Mouse (Mus musculus) embryo, embryonic 10 days (tissue): ENCODE data around the gene 1700012P22Rik.

ENCODE experiments used
- DNase-seq: peaks from one replicate; pipeline ENCODE4 v3.0.0-alpha.2; 2015; ENCODE audit warnings: low spot score

1700012P22Rik gene

DNA sequence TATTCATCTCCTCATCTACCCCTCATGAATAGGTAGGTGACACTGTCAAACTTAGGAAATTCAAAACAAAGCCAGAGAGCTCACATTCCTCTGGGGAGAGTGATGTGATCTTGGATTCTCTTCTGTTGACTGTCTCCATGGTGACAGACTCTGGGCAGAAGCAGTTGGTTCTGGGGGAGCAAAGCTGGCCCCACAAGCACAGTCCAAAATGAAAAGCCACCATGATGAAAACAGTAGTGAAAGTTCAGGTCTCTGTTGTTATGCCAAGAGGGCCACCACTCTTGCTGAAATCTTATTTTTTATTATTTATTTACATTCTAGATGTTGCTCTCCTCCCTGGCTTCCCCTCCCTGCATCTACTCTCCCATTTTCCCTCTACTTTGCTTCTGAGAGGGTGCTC, at the start of gene 1700012P22Rik:
Gene 1700012P22Rik (minus strand): TSS at position 101 of the 400 bp plus-strand sequence.
- no peak for DNase-seq

DNA sequence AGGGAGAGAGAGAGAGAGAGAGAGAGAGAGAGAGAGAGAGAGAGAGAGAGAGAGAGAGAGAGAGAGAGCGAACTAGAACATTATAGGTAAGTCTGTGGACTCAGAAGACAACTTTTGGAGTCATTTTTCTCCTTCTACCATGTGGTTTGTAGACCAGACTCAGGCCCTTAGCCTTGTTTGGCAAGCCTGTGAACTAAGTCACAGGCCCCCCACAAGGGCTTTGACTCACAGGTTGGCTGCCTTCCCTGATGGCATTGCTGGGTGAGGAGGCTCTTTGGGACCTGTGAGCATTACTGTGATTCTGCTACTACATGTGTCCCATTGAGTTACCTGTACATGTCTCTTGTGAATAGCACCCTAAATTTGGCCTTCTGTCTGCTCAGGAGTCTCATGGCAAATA, 29.5 kb upstream of the 1700012P22Rik start:
- no peak for DNase-seq

DNA sequence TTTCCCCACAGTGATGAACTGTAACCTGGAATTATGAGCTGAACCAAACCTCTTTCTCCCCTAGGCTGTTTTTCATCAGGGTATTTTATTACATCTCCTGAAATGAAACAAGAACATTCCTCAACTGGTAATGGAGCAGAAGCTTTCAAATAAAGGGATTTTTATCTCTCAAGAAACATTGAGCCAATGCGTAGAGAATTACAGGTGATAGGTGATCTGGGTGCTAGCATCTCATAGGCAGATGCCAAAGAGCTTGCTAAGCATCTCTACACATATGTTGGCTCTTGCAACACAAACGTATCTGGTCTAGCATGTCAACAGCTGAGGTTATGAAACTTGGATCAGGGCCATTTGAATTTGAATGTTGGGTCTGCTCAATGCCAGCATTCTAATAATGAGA, 26.6 kb upstream of the 1700012P22Rik start:
- DNase-seq: no peak

DNA sequence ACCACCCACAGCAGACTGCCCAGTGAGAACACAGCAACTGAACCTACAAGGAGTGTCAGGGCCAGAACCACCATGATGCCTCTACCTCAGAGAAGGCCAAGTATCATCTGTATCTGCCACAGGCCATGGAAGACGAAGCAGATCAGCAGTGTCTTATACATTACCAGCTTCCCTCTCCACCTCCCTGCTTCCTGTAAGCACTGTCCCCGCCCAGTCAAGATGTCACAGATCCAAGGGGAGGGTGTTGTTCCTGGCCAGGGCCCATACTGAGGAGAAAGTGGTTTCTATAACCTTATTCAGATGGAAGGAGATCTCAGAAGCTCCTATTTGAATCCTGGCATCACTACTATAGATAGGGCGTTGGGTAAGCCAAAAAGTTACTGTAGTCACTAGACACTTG, 25.1 kb upstream of the 1700012P22Rik start, which contains the start of gene Aadacl3:
Gene Aadacl3 (minus strand): TSS at position 101 of the 400 bp plus-strand sequence.
- no peak for DNase-seq

DNA sequence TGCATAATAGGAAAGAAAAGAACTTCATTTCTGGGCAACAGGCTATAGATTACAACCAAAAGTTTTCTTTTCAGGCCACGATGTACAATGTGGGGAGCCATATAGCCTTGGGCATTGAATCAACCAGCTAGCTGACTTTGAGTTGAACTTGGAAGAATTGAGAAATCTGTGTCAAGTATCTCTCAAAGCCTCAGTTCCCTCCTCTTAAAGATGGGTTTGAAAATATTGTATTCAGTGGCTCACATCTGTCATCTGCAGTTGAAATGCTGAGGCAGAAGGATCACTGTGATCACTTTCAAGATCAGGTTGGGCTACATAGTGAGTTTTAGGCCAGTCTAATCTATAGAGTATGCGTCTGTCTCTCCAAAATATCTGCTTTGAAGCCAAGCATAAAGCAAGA, 14.6 kb upstream of the 1700012P22Rik start, which contains the start of gene Gm9944:
Gene Gm9944 (minus strand): TSS at position 101 of the 400 bp plus-strand sequence.
- no peak for DNase-seq

DNA sequence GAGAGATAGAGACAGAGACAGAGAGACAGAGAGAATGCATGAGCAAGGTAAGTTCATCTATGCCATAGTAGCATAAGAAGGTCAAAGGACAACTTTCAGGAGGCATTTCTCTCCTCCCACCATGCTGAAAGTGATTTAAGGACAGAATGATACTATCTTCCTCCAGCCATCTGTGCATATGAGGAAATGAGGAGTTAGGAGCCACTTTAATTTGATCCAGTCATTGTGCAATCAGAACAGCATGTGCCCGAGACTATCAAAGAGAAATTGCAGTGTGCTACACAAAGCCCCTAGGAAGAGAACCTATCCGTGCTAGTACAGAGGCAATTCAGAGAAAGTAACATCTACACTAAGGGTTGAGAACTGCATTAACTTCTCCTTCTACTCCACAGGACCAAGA, 10.0 kb upstream of the 1700012P22Rik start:
- no peak for DNase-seq

DNA sequence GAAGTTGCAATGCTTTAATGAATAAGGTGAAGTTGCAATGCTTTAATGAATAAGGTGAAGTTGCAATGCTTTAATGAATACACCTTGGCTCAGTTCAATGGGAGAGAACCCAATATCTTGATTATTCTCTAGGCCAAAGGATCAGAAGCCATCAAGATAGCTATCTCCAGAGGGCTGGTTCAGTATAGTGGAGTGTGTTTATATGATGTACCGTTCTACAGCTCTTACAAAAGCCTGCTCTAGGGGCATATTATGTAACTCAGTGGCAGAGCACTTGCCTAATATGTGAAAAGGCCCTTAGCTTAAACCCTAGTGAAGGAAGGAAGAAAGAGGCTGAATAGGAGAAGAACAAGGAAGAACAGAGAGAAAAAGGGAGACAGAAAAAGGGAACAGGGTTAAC, 3.0 kb upstream of the 1700012P22Rik start:
- no peak for DNase-seq

DNA sequence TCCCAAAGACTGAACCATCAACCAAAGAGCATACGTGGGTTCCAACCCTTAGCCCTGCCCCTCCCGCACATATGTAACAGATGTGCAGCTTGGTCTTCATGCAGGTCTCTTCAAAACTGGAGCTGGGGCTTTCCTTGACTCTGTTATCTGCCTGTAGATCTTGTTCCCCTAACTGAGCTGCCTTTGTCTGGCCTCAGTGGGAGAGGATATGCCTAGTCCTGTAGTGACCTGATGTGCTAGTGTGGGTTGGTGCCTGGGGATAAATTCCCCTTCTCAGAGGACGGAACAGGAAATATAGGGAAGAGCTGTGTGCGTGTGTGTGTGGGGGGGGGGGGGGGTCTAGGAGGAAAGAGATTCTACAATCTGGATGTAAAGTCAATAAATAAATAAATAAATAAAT, 2.5 kb upstream of the 1700012P22Rik start:
- no peak for DNase-seq

DNA sequence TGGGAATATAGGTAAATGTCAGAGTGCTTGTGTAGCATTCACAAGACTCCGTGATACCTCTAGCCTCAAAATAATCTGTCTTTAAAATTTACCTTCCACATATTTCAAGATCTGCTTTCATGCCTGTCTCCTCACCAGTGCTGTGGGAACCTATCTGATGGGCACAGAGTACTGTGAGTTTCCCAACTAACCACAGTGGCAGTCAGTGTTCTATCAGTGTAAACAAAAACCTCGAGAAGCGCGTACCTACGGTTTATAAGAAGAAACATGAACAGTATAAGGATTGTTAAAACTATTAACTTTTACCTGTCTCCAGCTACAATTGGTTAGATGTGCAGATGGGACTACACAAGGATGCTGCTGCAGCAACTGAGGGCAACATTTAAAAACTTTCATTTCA, 5.4 kb downstream of the 1700012P22Rik start:
- DNase-seq: no peak

DNA sequence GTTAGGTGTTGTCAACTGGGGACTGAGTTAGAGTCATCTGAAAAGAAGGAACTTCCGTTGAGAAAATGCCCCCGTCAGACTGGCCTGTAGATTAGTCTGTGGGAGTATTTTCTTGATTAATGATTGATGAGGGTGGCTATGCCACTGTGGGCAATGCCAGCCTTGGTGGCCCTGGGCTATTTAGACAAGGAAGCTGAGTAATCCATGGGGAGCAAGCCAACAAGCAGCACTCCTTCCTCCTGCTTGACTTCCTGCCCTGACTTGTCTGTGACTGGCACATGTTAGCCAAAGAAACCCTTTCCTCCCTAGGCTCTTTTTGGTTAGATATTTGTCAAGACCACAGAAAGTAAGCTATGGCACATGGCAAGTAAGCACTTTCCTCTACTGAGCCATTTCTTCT, 7.8 kb downstream of the 1700012P22Rik start:
- no peak for DNase-seq

DNA sequence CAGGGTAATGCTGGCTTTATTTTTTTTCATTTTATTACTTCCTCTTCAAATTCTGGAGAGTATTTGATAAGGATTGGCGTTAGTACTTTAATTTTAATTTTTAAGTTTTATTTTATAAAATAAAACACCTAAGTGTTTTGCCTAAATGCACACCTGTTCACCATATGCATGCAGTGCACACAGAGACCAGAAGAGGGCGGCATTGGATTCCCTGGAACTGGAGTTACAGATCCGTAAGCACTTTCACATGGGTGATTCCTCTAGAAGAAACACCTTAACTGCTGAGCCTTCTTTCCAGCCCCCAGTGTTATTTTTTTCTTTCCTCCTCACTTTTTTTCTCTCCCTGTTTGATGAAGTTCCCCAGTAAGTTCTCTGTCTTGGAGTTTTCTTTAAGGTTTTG, 9.7 kb downstream of the 1700012P22Rik start:
- DNase-seq: peak; percentile 14

DNA sequence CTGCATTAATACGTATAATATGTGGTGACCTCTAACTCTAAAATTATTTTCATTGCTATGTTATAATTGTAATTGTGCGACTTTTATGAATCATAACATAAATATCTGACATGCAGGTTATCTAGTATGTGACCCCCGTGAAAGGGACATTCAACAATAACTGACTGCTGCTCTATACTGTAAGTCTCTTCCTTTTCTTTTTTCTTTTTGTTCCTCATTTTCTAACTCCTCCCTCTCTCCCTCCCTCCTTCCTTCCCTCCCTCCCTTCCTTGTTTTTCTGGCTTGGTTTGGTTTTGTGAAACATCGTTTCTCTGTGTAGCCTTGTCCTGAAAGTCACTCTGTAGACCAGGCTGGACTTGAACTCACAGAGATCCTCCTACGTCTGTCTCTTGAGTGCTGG, 14.0 kb downstream of the 1700012P22Rik start:
- no peak for DNase-seq

DNA sequence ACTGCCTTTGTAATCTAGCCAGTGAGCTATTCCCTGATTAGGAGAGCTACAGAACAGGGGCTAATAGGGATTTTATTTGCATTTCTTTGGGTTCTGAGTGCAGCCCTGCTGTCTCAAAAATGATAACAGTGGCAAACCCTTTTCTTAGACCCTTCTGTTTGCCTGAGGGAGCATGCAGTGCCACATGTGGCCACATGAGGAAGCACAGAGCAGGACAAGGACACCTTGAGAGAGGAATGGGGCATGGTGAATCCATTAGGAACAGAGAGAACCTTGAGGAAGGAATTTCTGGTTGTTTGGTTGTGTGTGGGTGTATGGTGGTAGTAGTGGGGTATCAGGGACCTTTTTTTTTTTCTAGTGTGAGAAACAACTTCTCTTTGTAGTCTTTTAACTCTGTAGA, 17.9 kb downstream of the 1700012P22Rik start:
- peak; percentile 18 for DNase-seq

DNA sequence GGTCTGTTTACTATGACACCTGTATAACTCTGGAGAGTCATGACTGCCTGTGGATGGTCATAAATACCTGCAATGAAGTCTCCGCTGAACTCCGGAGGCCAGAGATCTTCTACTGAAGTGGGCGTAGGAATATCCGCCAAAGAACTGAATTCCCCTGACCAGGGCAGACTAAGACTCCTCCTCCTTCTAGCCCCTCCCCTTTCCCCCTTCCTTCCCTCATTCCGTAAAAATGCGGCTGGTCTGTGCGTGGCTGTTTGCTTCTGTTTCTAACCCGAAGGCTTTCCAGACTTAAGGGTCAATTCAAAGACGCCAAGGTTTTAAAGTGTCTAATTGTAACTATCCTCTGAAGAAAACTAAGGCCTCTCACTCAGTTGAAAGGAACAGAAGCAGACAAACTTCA, 30.3 kb downstream of the 1700012P22Rik start, which contains the start of gene Pramef12:
Gene Pramef12 (minus strand): TSS at position 175 of the 400 bp plus-strand sequence.
- no peak for DNase-seq

DNA sequence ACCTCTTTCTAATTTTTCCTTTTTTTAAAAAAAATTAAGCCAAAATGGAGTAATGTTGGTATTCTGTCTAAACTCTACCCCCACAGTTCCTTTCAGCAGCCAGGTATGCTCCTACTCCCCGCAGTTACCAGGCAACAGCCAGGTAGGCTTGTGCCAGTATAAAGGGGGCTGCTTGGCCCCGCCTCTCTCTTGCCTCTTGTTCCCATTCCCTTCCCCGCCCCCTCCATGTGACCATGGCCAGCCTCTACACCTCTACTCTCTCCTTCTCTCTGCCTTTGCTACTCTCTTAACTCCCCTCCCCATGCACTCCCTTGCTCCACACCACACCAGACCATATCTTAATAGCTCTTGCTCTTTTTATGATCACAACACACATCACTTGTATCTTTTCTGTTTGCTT, 32.3 kb downstream of the 1700012P22Rik start:
- no peak for DNase-seq

DNA sequence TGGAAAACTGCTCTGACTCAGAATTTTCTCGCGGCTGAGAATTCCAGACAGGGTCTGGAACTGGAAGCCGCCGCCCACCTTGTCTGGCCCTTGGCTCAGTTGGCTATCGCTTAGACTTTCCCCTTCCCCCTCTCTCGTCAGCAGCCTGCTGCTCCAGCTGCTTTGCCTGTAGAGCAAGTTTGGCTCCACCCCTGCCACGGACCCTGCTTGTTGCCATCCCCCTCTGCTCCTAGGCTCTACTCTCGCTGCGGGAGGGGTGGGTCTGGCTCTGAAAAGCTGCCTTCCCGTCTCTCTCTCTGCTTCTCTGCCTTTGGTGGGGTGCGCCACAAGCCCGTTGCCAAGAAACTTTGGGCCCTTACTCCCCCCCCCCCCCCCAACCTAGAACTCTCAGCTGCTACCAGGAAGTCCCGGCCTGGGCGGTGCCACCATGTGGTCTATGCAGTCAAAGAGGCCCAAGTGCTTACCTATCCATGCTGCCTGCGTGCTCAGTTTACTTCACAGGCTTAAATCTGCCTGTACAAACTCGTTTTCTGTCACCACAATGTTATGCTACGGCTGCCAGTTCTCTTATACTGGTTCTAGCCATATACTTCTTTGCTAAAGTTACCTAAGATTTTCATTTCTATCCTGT, 34.0 kb downstream of the 1700012P22Rik start:
- peak; percentile 79 for DNase-seq

DNA sequence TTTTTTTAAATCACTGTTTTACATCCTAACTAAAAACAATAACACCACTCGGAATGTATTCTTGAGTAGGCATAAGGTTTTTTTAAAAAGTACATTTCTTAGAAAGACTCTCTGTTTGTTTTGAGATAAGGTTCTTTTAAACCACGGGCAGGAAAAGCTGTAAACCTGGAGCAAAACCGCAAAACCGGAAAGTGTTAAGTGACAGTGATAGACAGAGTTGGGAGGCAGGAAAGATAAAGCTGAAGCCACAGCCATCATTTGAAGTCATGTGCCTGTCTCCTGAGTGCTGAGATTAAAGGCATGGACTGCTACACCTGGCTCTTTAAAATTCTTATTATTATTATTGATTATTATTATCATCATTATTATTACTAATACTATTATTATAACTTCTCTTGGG, 35.9 kb downstream of the 1700012P22Rik start:
- no peak for DNase-seq

DNA sequence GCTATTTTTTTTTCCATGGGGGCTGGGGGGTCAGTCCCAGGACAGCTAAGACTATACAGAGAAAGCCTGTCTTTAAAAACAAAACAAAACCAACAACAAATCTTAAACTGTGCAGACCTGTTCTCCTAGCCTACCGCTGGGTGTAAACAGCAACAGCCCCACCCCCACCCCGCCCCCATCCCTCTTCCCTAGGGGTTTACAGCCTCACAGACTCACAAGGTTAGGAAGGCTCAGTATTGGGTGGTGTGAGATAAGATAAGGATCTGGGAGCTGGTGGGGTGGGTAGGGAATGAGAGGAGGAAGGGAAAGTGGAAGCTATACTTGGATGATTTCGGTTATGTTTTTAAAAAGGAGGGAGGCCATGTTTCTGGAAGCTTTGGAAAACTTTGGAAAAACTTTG, 42.3 kb downstream of the 1700012P22Rik start:
- DNase-seq: no peak

DNA sequence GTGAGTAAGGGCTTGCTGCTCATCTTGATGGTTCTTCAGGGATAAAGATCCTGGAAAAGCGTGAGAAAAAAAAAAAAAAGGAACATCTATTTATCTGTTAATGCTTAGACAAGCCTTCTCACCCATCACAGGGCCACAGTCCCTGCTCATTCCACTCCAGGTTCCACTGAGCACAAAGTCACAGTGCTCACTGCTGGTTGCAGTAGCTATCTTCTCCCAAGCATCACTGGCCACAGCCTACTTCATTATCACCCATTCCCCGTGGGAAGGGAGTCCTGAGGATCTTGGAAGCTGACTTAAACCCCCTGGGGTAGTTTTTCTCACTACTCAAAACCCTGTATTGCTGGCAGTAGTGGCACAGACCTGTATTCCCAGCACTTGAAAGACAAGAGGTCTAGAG, 60.7 kb downstream of the 1700012P22Rik start, which contains the start of gene Pramef20:
Gene Pramef20 (minus strand): TSS at position 23 of the 400 bp plus-strand sequence.
- no peak for DNase-seq
